Mouse (Mus musculus): ENCODE results near the gene Ntf3. TPM values are rescaled to one million over a fixed set of nuclear protein-coding genes. Genes with fewer than 3 reads are reported as not detected.

Ntf3 gene
- polyA plus RNA-seq, 1 experiment from 2014 or later = 0.81 TPM

GRCm38 (mm10) chr6:126167731-126168130, 1.0 kb upstream of the Ntf3 start:
- Histone ChIP-seq H3K27me3 (peaks cover 51% of the 10 kb centered on the region), H3K4me3 (replicated peaks) (no peak overlapping the region), H3K9me3 (replicated peaks) (no peaks in the 10 kb centered on the region), H3K4me2 (no peak overlapping the region), H3K27ac (no peak overlapping the region), H3K36me3 (no peaks in the 10 kb centered on the region), H3K9ac (no peak overlapping the region), H3K4me1 (replicated peaks) (no peaks in the 10 kb centered on the region)
- WGBS (ENCODE audit: insufficient replicate concordance) = 15% methylated on average over 3 of the region's 3 CpGs
- ATAC-seq (ENCODE audit: low read depth) (no peak), DNase-seq (no peak)

GRCm38 (mm10) chr6:126167208-126167590, 489 bp upstream of the Ntf3 start:
- H3K4me3 ChIP-seq (replicated peaks) = no peak overlapping the region
- WGBS (ENCODE audit: insufficient replicate concordance) = 6% methylated on average over 6 of the region's 6 CpGs

GRCm38 (mm10) chr6:126165591-126166155, 1.0 kb downstream of the Ntf3 start:
- H3K27me3 ChIP-seq = peaks cover 66% of the 10 kb centered on the region
- peak overlapping the region; percentile 32; the same call in 1 of the 2 replicates for H3K4me2 ChIP-seq
- no peak overlapping the region for H3K27ac ChIP-seq
- H3K4me1 ChIP-seq (replicated peaks) = no peaks in the 10 kb centered on the region
- no peak for ATAC-seq (ENCODE audit: low read depth)
- DNase-seq = no peak
- no peaks in the 10 kb centered on the region for H3K36me3 ChIP-seq
- H3K9ac ChIP-seq = no peak overlapping the region
- H3K4me3 ChIP-seq (replicated peaks) = no peak overlapping the region
- no peaks in the 10 kb centered on the region for H3K9me3 ChIP-seq (replicated peaks)
- 4% methylated on average over 17 of the region's 17 CpGs for WGBS (ENCODE audit: insufficient replicate concordance)

More at GRCm38 (mm10) chr6:126167208-126167590, 489 bp upstream of the Ntf3 start:
- H3K9me3 ChIP-seq (replicated peaks) = no peaks in the 10 kb centered on the region
- no peak for ATAC-seq (ENCODE audit: low read depth)
- no peak overlapping the region for H3K27ac ChIP-seq
- peaks cover 56% of the 10 kb centered on the region for H3K27me3 ChIP-seq
- no peak for DNase-seq
- no peak overlapping the region for H3K4me2 ChIP-seq
- no peaks in the 10 kb centered on the region for H3K4me1 ChIP-seq (replicated peaks)
- no peak overlapping the region for H3K9ac ChIP-seq
- no peaks in the 10 kb centered on the region for H3K36me3 ChIP-seq

- peaks cover 66% of the 10 kb centered on the region for H3K27me3 ChIP-seq
- no peaks in the 10 kb centered on the region for H3K9me3 ChIP-seq (replicated peaks)
- H3K36me3 ChIP-seq = no peaks in the 10 kb centered on the region
- H3K4me1 ChIP-seq (replicated peaks) = no peaks in the 10 kb centered on the region
- peak overlapping the region; percentile 30 for H3K4me3 ChIP-seq (replicated peaks)
- DNase-seq (no peak), ATAC-seq (ENCODE audit: low read depth) (no peak)
- peak overlapping the region; percentile 43; the same call in 1 of the 2 replicates for H3K4me2 ChIP-seq
- no peak overlapping the region for H3K27ac ChIP-seq
- H3K9ac ChIP-seq = no peak overlapping the region
- WGBS (ENCODE audit: insufficient replicate concordance) = under 1% methylated on average over 24 of the region's 27 CpGs
Measured at GRCm38 (mm10) chr6:126164781-126165180, 1.9 kb downstream of the Ntf3 start.

GRCm38 (mm10) chr6:126163861-126164755, 2.6 kb downstream of the Ntf3 start:
- H3K4me2 ChIP-seq = peak overlapping the region; percentile 43
- 2% methylated on average over 41 of the region's 41 CpGs for WGBS (ENCODE audit: insufficient replicate concordance)
- no peaks in the 10 kb centered on the region for H3K9me3 ChIP-seq (replicated peaks)
- H3K27me3 ChIP-seq = peaks cover 66% of the 10 kb centered on the region
- H3K27ac ChIP-seq = no peak overlapping the region
- no peaks in the 10 kb centered on the region for H3K4me1 ChIP-seq (replicated peaks)
- peak overlapping the region; percentile 30 for H3K4me3 ChIP-seq (replicated peaks)
- H3K9ac ChIP-seq = no peak overlapping the region
- ATAC-seq (ENCODE audit: low read depth) = no peak
- no peak for DNase-seq
- no peaks in the 10 kb centered on the region for H3K36me3 ChIP-seq

- Histone ChIP-seq H3K4me1 (replicated peaks) (no peaks in the 10 kb centered on the region), H3K9me3 (replicated peaks) (no peaks in the 10 kb centered on the region), H3K36me3 (no peaks in the 10 kb centered on the region), H3K27ac (no peak overlapping the region), H3K4me3 (replicated peaks) (peak overlapping the region; percentile 30), H3K4me2 (peak overlapping the region; percentile 43), H3K9ac (no peak overlapping the region), H3K27me3 (peaks cover 66% of the 10 kb centered on the region)
- DNase-seq = no peak
- no peak for ATAC-seq (ENCODE audit: low read depth)
- WGBS (ENCODE audit: insufficient replicate concordance) = 2% methylated on average over 25 of the region's 25 CpGs
Measured at GRCm38 (mm10) chr6:126163181-126163621, 3.5 kb downstream of the Ntf3 start.

- no peaks in the 10 kb centered on the region for H3K4me1 ChIP-seq (replicated peaks)
- ATAC-seq (ENCODE audit: low read depth) (no peak), DNase-seq (no peak)
- WGBS (ENCODE audit: insufficient replicate concordance) = 12% methylated on average over 10 of the region's 10 CpGs
- H3K4me2 ChIP-seq = peak overlapping the region; percentile 43
- no peak overlapping the region for H3K9ac ChIP-seq
- H3K4me3 ChIP-seq (replicated peaks) = peak overlapping the region; percentile 30; the same call in 1 of the 2 replicates
- H3K27me3 ChIP-seq = peaks cover 61% of the 10 kb centered on the region
- no peak overlapping the region for H3K27ac ChIP-seq
- H3K9me3 ChIP-seq (replicated peaks) = no peaks in the 10 kb centered on the region
- no peaks in the 10 kb centered on the region for H3K36me3 ChIP-seq
Measured at GRCm38 (mm10) chr6:126162351-126162758, 4.4 kb downstream of the Ntf3 start.

GRCm38 (mm10) chr6:126161571-126162340, 5.0 kb downstream of the Ntf3 start:
- no peak for ATAC-seq (ENCODE audit: low read depth)
- no peak overlapping the region for H3K9ac ChIP-seq
- H3K4me1 ChIP-seq (replicated peaks) = no peaks in the 10 kb centered on the region
- H3K36me3 ChIP-seq = no peaks in the 10 kb centered on the region
- H3K9me3 ChIP-seq (replicated peaks) = no peaks in the 10 kb centered on the region
- H3K4me2 ChIP-seq = peak overlapping the region; percentile 43; the same call in 1 of the 2 replicates
- no peak for DNase-seq
- no peak overlapping the region for H3K4me3 ChIP-seq (replicated peaks)
- no peak overlapping the region for H3K27ac ChIP-seq
- WGBS (ENCODE audit: insufficient replicate concordance) = 44% methylated on average over 8 of the region's 8 CpGs
- H3K27me3 ChIP-seq = peaks cover 55% of the 10 kb centered on the region

- 45% methylated on average over 5 of the region's 5 CpGs for WGBS (ENCODE audit: insufficient replicate concordance)
Measured at GRCm38 (mm10) chr6:126160067-126160411, 6.7 kb downstream of the Ntf3 start.

GRCm38 (mm10) chr6:126159279-126160066, 7.2 kb downstream of the Ntf3 start:
- Histone ChIP-seq H3K9me3 (replicated peaks) (no peaks in the 10 kb centered on the region), H3K27me3 (peaks cover 33% of the 10 kb centered on the region), H3K27ac (no peak overlapping the region), H3K9ac (no peak overlapping the region), H3K4me3 (replicated peaks) (no peak overlapping the region), H3K4me2 (no peak overlapping the region), H3K4me1 (replicated peaks) (no peaks in the 10 kb centered on the region), H3K36me3 (no peaks in the 10 kb centered on the region)
- DNase-seq = no peak
- ATAC-seq (ENCODE audit: low read depth) = no peak
- 73% methylated on average over 13 of the region's 13 CpGs for WGBS (ENCODE audit: insufficient replicate concordance)

More at GRCm38 (mm10) chr6:126160067-126160411, 6.7 kb downstream of the Ntf3 start:
- Histone ChIP-seq H3K4me2 (no peak overlapping the region), H3K9ac (no peak overlapping the region), H3K4me1 (replicated peaks) (no peaks in the 10 kb centered on the region), H3K36me3 (no peaks in the 10 kb centered on the region), H3K27me3 (peaks cover 38% of the 10 kb centered on the region), H3K27ac (no peak overlapping the region), H3K4me3 (replicated peaks) (no peak overlapping the region), H3K9me3 (replicated peaks) (no peaks in the 10 kb centered on the region)
- ATAC-seq (ENCODE audit: low read depth) = no peak
- DNase-seq = no peak
